Mouse (Mus musculus): ENCODE results near the gene Olfr543. TPM values are rescaled to one million over a fixed set of nuclear protein-coding genes. Genes with fewer than 3 reads are reported as not detected.

Gene Olfr543
- polyA plus RNA-seq, 1 experiment from 2014 or later: 0.71 TPM

- peaks cover 17% of the 10 kb centered on the region for H3K36me3 ChIP-seq (ENCODE audit: control insufficient read depth, insufficient read depth, low read length)
- peaks cover 12% of the 10 kb centered on the region for H3K4me1 ChIP-seq (ENCODE audit: control insufficient read depth, insufficient read depth, low read depth, low read length)
- WGBS: 82% methylated on average over 2 of the region's 2 CpGs
- peaks cover 3% of the 10 kb centered on the region; the same call in 1 of the 2 replicates for H3K27me3 ChIP-seq (replicated peaks; ENCODE audit: control insufficient read depth, insufficient read depth, low read length)
- ATAC-seq: no peak
- no peaks in the 10 kb centered on the region for H3K9me3 ChIP-seq (ENCODE audit: control insufficient read depth, low read length)
- no peak overlapping the region for H3K9ac ChIP-seq (ENCODE audit: low read depth, low read length)
- no peak overlapping the region for H3K4me2 ChIP-seq (ENCODE audit: low read length)
- H3K4me3 ChIP-seq (ENCODE audit: low read length): no peak overlapping the region
- H3K27ac ChIP-seq (ENCODE audit: low read depth, low read length): no peak overlapping the region
These were observed 37.2 kb downstream of the Olfr543 start for GRCm38 (mm10) chr7:102444301-102444700.

DNA sequence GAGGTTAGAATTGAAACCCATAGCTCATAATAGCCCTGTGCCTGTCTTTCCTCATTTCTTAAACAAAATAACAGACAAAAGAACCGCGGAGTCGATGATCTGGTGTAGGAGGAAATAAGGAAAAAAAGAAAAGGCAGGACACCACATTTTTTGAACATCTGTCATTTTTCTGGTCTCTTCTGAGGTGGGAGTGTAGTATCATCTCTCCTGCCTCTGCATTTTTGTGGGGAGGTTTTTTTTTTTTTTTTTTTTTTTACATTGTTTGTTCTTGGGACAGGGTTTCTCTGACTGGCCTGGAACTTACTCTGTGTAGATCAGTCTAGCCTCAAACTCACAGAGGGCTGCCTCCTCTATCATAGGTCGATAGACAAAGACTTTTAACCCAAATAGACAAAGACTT lies 39.0 kb downstream of the Olfr543 start:
- peak overlapping the region; percentile 23; the same call in 1 of the 2 replicates for H3K27ac ChIP-seq (ENCODE audit: low read depth, low read length)
- WGBS: 2% methylated on average over 4 of the region's 4 CpGs

DNA sequence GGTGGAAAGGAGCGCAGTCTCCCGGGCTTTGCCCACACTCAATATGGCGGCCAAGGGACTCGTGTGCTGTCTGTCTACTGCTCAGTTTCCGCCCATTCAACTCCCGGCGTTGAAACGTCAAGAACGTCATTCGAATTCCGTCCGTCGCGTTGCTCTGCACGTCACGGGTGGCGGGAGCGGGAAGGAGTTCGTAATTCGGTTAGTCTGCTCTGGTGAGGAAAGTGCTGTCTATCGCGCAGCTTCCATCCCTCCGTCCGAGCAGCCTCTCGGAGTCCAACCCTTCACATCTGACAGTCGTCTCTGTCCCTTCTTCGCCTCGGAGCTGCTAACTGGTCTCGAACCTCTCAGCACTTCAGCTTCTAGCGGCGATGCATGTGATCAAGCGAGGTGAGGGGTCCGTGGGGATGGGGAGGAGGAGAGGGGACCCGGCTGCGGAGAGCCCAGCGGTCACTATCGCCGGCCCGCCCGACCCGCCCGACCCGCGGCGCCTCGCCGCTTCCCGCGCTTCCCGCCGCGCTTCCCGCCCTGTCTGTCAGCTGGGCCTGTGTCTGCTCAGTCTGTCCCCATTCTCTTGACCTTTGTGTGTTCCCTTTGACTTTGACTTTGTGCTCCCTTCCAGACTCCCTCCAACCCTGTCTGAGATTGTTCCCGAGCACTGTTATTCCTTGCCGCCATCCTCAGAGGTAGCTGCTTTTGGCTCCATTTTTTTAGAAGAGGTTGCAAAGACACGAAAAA lies 39.7 kb downstream of the Olfr543 start, which contains the start of gene Rrm1:
Rrm1 (plus strand) TSS at position 39 of the 735 bp plus-strand sequence.
- under 1% methylated on average over 47 of the region's 56 CpGs for WGBS
- H3K9me3 ChIP-seq (ENCODE audit: control insufficient read depth, low read length): no peaks in the 10 kb centered on the region

More for the DNA sequence above, 39.0 kb downstream of the Olfr543 start:
- ATAC-seq: no peak
- Histone ChIP-seq H3K9me3 (ENCODE audit: control insufficient read depth, low read length) (no peaks in the 10 kb centered on the region), H3K4me2 (ENCODE audit: low read length) (peak overlapping the region; percentile 64), H3K36me3 (ENCODE audit: control insufficient read depth, insufficient read depth, low read length) (peaks cover 9% of the 10 kb centered on the region; the same call in 1 of the 2 replicates), H3K27me3 (replicated peaks; ENCODE audit: control insufficient read depth, insufficient read depth, low read length) (peaks cover 3% of the 10 kb centered on the region; the same call in 1 of the 2 replicates), H3K9ac (ENCODE audit: low read depth, low read length) (peak overlapping the region; percentile 73), H3K4me1 (ENCODE audit: control insufficient read depth, insufficient read depth, low read depth, low read length) (peaks cover 12% of the 10 kb centered on the region), H3K4me3 (ENCODE audit: low read length) (peak overlapping the region; percentile 65)

DNA sequence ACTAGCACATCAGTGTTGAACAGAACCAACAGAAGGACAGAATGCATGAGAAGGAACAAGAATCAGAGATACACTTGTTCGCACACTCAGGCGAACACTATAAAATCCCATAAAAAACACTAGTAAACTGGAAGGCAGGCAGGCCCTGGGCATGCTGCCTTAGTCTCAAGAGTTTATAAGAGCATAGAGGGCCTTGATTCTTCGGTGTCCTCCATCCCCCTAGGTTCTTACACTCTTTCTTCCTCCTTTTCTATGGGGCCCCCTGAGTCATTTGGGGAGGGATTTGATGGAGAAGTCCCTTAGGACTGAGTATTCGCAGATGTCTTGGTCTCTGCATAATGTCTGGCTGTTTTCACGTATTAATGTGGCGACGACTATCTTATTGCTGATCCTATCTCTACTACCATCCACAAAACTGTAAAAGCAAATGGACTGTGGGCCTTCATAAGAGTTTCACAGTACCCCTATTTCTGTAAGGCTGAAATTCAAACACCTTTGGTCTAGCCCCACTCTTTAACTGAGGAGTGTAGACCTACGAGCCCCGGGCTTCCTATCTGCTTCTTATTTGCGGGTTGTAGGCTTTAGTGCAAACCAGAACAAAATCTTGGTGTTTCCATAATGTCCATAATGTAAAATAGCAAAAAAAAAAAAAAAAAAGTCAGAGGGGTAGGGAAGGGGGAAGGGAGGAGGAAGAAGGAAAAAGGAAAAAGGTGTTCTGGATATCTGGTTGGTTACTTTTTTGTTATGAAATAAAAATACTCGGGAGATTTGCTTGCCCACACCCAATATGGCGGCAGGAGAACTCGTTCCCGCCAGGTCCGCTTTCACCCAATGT lies 40.4 kb downstream of the Olfr543 start:
- peak overlapping the region; percentile 47 for H3K4me2 ChIP-seq (ENCODE audit: low read length)
- peaks cover 12% of the 10 kb centered on the region for H3K4me1 ChIP-seq (ENCODE audit: control insufficient read depth, insufficient read depth, low read depth, low read length)
- H3K9me3 ChIP-seq (ENCODE audit: control insufficient read depth, low read length): no peaks in the 10 kb centered on the region
- H3K27ac ChIP-seq (ENCODE audit: low read depth, low read length): peak overlapping the region; percentile 25; the same call in 1 of the 2 replicates
- 0 out of 2 replicates have a peak, but pooled peaks cover 5% of the 10 kb centered on the region for H3K36me3 ChIP-seq (ENCODE audit: control insufficient read depth, insufficient read depth, low read length)
- H3K9ac ChIP-seq (ENCODE audit: low read depth, low read length): no peak overlapping the region
- H3K27me3 ChIP-seq (replicated peaks; ENCODE audit: control insufficient read depth, insufficient read depth, low read length): peaks cover 3% of the 10 kb centered on the region; the same call in 1 of the 2 replicates
- H3K4me3 ChIP-seq (ENCODE audit: low read length): peak overlapping the region; percentile 65
- peak; percentile 0; the same call in 1 of the 2 replicates for ATAC-seq
- WGBS: 53% methylated on average over 15 of the region's 15 CpGs

More for the DNA sequence above, 39.7 kb downstream of the Olfr543 start, which contains the start of gene Rrm1:
- peaks cover 9% of the 10 kb centered on the region; the same call in 1 of the 2 replicates for H3K36me3 ChIP-seq (ENCODE audit: control insufficient read depth, insufficient read depth, low read length)
- H3K4me3 ChIP-seq (ENCODE audit: low read length): peak within 1 kb of the TSS; percentile 65
- peak within 1 kb of the TSS; percentile 73 for H3K9ac ChIP-seq (ENCODE audit: low read depth, low read length)
- peaks cover 12% of the 10 kb centered on the region for H3K4me1 ChIP-seq (ENCODE audit: control insufficient read depth, insufficient read depth, low read depth, low read length)
- H3K27me3 ChIP-seq (replicated peaks; ENCODE audit: control insufficient read depth, insufficient read depth, low read length): peaks cover 3% of the 10 kb centered on the region; the same call in 1 of the 2 replicates
- peak within 1 kb of the TSS; percentile 64 for H3K4me2 ChIP-seq (ENCODE audit: low read length)
- ATAC-seq: peak; percentile 100
- H3K27ac ChIP-seq (ENCODE audit: low read depth, low read length): peak within 1 kb of the TSS; percentile 49

GRCm38 (mm10) chr7:102434344-102434743 lies 47.1 kb downstream of the Olfr543 start:
- 75% methylated on average over 2 of the region's 2 CpGs for WGBS
- H3K27me3 ChIP-seq (replicated peaks; ENCODE audit: control insufficient read depth, insufficient read depth, low read length): no peaks in the 10 kb centered on the region
- ATAC-seq: no peak

More at GRCm38 (mm10) chr7:102434344-102434743, 47.1 kb downstream of the Olfr543 start:
- Histone ChIP-seq H3K36me3 (ENCODE audit: control insufficient read depth, insufficient read depth, low read length) (peaks cover 3% of the 10 kb centered on the region; the same call in 1 of the 2 replicates), H3K4me1 (ENCODE audit: control insufficient read depth, insufficient read depth, low read depth, low read length) (no peaks in the 10 kb centered on the region), H3K9ac (ENCODE audit: low read depth, low read length) (no peak overlapping the region), H3K4me3 (ENCODE audit: low read length) (no peak overlapping the region), H3K27ac (ENCODE audit: low read depth, low read length) (no peak overlapping the region), H3K4me2 (ENCODE audit: low read length) (no peak overlapping the region), H3K9me3 (ENCODE audit: control insufficient read depth, low read length) (no peaks in the 10 kb centered on the region)

Other genes starting within 250 kb of the Olfr543 start
- gene Rhog, start 225.6 kb downstream of the Olfr543 start, polyA plus RNA-seq (2015; fragmentation: Nextera tagmentation; extraction: Ambion mirVana): 19.5 and 20.9 TPM in 2 replicates
- 15.1 and 17.4 TPM in 2 replicates for gene Stim1, start 213.9 kb downstream of the Olfr543 start, polyA plus RNA-seq (2015; fragmentation: Nextera tagmentation; extraction: Ambion mirVana)
- gene Rrm1, start 40.0 kb downstream of the Olfr543 start, polyA plus RNA-seq (2015; fragmentation: Nextera tagmentation; extraction: Ambion mirVana): 48.8 and 55.7 TPM in 2 replicates
- 0.05 and 0.14 TPM in 2 replicates for gene Olfr544, start 6.6 kb upstream of the Olfr543 start, polyA plus RNA-seq (2015; fragmentation: Nextera tagmentation; extraction: Ambion mirVana)
- gene Olfr545, start 17.9 kb upstream of the Olfr543 start, polyA plus RNA-seq (2015; fragmentation: Nextera tagmentation; extraction: Ambion mirVana): 0.24 and 0.45 TPM in 2 replicates
- gene Olfr547, start 53.1 kb upstream of the Olfr543 start, polyA plus RNA-seq (2015; fragmentation: Nextera tagmentation; extraction: Ambion mirVana): not detected in 2 replicates
- gene Olfr548-ps1, start 59.2 kb upstream of the Olfr543 start, polyA plus RNA-seq (2015; fragmentation: Nextera tagmentation; extraction: Ambion mirVana): not detected in 2 replicates
- not detected in 2 replicates for gene Olfr549, start 68.2 kb upstream of the Olfr543 start, polyA plus RNA-seq (2015; fragmentation: Nextera tagmentation; extraction: Ambion mirVana)
- 0.09 and 0.26 TPM in 2 replicates for gene Trim21, start 83.8 kb upstream of the Olfr543 start, polyA plus RNA-seq (2015; fragmentation: Nextera tagmentation; extraction: Ambion mirVana)
- 0.04 TPM in 1 of 2 replicates, not detected in the other for gene Olfr550, start 89.8 kb upstream of the Olfr543 start, polyA plus RNA-seq (2015; fragmentation: Nextera tagmentation; extraction: Ambion mirVana)
- gene Olfr551, start 110.2 kb upstream of the Olfr543 start, polyA plus RNA-seq (2015; fragmentation: Nextera tagmentation; extraction: Ambion mirVana): not detected in 2 replicates
- gene Olfr552, start 116.1 kb upstream of the Olfr543 start, polyA plus RNA-seq (2015; fragmentation: Nextera tagmentation; extraction: Ambion mirVana): not detected in 2 replicates
- gene Olfr553, start 136.5 kb upstream of the Olfr543 start, polyA plus RNA-seq (2015; fragmentation: Nextera tagmentation; extraction: Ambion mirVana): not detected in 2 replicates
- not detected in 2 replicates for gene Olfr554, start 156.8 kb upstream of the Olfr543 start, polyA plus RNA-seq (2015; fragmentation: Nextera tagmentation; extraction: Ambion mirVana)
- not detected in 2 replicates for gene Olfr555, start 177.1 kb upstream of the Olfr543 start, polyA plus RNA-seq (2015; fragmentation: Nextera tagmentation; extraction: Ambion mirVana)
- not detected in 2 replicates for gene Olfr556, start 183.2 kb upstream of the Olfr543 start, polyA plus RNA-seq (2015; fragmentation: Nextera tagmentation; extraction: Ambion mirVana)
- gene Trim68, start 205.6 kb upstream of the Olfr543 start, polyA plus RNA-seq (2015; fragmentation: Nextera tagmentation; extraction: Ambion mirVana): 6.5 and 9.7 TPM in 2 replicates
- not detected in 2 replicates for gene Olfr557, start 214.2 kb upstream of the Olfr543 start, polyA plus RNA-seq (2015; fragmentation: Nextera tagmentation; extraction: Ambion mirVana)
- 0.16 and 0.22 TPM in 2 replicates for gene Olfr558, start 220.5 kb upstream of the Olfr543 start, polyA plus RNA-seq (2015; fragmentation: Nextera tagmentation; extraction: Ambion mirVana)
- not detected in 2 replicates for gene Olfr33, start 237.4 kb upstream of the Olfr543 start, polyA plus RNA-seq (2015; fragmentation: Nextera tagmentation; extraction: Ambion mirVana)
- not detected in 2 replicates for gene Olfr559, start 245.8 kb upstream of the Olfr543 start, polyA plus RNA-seq (2015; fragmentation: Nextera tagmentation; extraction: Ambion mirVana)